Mouse (Mus musculus) layer of hippocampus, postnatal 14 days (tissue): ENCODE results near the gene Rint1. TPM values are rescaled to one million over a fixed set of nuclear protein-coding genes. Genes with fewer than 3 reads are reported as not detected.
"Not testable (repeated sequence)": the region's sequence is repeated elsewhere in the genome, so short reads cannot be mapped to it uniquely, and the experiment has no call there.

Experiments
- DNase-seq, 2 experiments: peaks; one replicate each; pipeline ENCODE4 v3.0.0; 2021 to 2022; ENCODE audit warnings: low spot score in 2 of 2, mixed read lengths in 1 of 2
- total RNA-seq, 2 experiments: library from RNA; stranded (reverse); gene quantifications; 2 replicates each; pipeline ENCODE4 v1.2.3; 2021

The Rint1 gene
- total RNA-seq, 2 experiments from 2014 or later = 20.7 to 22.8 TPM

- DNase-seq = no peak
These were observed 36.7 kb downstream of the Rint1 start for GRCm38 (mm10) chr5:23824171-23824733.

DNA sequence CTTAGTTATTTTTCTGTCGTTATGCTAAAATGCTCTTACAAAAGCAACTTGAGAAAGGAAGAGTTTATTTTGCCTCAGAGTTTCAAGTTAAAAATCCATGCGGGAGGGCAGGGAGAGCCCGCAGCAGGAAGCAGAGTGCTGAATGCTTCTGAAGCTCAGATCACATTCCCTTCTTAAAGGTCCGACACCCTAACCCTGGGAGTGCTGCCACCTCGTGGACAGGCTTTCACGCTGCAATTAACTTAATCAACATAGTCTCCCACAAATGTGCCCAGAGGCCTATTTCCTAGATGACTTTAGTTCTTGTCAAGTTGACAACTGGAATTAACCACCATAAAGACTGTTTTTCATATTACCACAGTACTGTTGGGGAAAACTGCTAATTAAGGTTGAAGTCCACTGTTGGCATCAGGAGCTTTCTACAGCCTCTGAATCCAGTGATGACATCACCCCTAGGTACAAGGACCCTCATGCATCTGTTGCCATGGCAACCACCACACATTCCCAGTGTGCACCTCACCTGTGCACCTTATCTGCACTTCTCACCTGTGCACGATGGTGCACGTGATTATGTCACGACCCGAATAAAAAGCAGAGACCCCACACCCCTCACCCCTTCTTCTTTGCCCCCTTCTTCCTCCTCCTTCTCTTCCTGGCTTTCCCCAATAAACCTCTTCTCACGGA is 39.0 kb downstream of the Rint1 start:
- DNase-seq = peak; percentile 21 to 38

DNA sequence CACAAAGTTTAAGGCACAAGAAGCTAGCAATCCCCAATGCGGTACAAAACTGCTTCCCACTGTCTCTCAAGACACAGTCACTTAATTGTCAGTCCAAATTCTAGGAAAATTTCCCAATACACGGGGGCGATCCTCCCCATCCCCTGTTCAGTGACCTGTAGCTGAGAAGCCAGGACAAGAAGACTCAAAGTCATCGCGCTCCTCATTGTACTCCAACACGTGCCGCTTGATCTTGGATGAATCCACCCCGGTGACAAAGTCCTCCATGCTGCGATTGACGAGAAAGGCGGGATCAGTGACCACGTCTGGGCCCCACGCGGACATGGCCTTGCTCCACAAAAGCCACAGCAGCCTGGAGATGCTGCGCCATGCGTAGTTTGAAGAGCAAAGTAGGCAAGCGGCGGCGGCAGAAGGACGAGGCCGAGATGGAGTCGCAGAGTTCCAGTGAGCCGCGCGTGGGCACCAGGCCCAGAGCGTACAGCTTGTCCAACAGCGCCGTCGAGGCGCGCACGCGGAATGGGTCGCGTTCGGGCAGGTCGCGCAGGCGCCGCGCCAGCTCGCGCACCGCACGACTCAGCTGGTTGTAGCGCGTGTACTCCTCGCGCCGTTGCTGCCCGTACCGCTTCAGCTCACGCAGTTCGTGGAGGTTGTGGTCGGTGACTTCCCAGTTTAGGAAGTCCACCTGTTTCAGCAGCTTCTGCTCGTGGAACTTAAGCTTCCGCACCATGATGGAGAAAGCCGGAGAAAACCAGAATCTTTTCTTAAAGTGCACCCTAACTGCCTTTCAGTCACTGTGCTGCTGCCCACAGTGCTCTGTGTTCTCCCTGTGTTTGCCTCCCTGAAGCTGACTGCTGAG is 43.6 kb downstream of the Rint1 start:
- DNase-seq = peak in 1 of 2 experiments; percentile 16

- DNase-seq = not testable (repeated sequence)
These were observed 48.2 kb downstream of the Rint1 start for GRCm38 (mm10) chr5:23835691-23836090.

DNA sequence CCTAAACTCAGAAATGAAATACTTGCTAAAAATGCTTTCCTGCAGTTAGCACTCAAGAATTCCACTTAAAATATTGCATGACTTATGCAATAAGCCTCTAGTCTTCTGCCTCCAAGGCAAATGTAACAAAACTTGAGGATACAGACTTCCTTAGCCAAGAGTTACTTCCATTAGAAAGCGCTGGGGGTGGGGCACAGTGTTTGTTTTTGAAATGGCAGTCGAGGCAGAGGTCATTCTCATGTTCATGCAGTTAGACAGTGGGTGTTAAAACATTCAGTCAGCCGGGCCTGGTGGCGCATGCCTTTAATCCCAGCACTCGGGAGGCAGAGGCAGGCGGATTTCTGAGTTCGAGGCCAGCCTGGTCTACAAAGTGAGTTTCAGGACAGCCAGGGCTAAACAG is 50.6 kb downstream of the Rint1 start:
- DNase-seq = no peak

GRCm38 (mm10) chr5:23843674-23844530 is 56.4 kb downstream of the Rint1 start, which contains the start of gene Tomm7:
TSS of gene Tomm7 (minus strand) at chr5:23844161.
- DNase-seq = peak; percentile 94 to 98

DNA sequence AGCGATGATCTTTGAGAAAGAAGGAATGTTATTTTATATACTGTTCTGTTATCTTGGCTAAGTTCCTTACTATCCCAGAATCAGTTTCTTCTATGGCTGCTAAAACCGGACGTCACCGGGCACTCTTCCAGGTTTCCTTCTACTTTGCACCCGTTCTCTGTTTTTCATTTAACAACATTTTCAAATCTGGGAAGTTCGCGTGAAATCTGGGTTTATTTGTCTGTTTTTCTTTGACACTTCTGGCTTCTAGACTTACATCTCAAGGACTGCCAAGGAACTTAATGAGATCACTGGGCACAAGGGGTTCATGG is 57.0 kb downstream of the Rint1 start:
- peak in 1 of 2 experiments; percentile 57 for DNase-seq

GRCm38 (mm10) chr5:23845141-23845540 is 57.6 kb downstream of the Rint1 start:
- DNase-seq = no peak

GRCm38 (mm10) chr5:23850345-23851159 is 63.0 kb downstream of the Rint1 start:
- peak; percentile 83 to 92 for DNase-seq

GRCm38 (mm10) chr5:23851160-23851555 is 63.6 kb downstream of the Rint1 start:
- peak in 1 of 2 experiments; percentile 26 for DNase-seq

DNA sequence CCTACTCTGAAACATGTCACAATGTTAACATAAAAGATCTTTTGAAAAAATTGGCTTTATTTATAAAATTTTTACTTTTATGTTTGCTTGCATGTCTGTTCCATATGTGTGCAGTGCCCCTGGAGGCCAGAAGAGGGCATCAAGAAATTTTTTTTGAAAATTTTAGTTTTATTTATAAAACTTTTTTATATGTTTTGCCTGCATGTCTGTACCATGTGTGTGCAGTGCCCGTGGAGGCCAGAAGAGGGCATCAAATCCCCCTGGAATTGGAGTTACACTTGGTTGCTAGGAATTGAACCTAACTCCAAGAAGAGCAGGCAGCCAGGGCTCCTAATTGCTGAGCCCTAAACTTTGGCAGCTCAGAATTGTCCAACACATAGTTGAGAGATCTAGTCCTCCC is 65.4 kb downstream of the Rint1 start:
- not testable (repeated sequence) for DNase-seq

DNA sequence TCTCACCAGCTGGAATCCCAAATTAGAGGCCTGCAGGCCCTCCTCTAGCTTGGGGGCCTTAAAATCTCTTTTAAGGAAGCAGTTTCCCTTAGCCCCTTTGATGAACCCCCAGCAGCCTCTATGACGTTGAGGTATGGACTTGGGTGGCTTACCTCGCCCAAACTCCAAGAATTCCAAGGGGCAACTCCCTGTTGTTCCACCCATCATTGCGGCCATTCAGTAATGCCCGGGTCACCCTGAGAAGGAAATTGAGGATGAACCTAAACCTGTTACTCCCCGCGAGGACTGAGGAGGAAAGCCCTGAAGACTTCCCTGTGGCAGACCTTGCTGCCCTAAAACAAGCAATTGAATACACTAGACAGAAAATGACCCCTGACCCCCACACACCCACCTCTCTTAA is 68.0 kb downstream of the Rint1 start:
- no peak for DNase-seq

GRCm38 (mm10) chr5:23856164-23856563 is 68.7 kb downstream of the Rint1 start:
- no peak for DNase-seq

GRCm38 (mm10) chr5:23857189-23857588 is 69.7 kb downstream of the Rint1 start:
- no peak for DNase-seq

- no peak for DNase-seq
These were observed 70.5 kb downstream of the Rint1 start for GRCm38 (mm10) chr5:23858001-23858400.

DNA sequence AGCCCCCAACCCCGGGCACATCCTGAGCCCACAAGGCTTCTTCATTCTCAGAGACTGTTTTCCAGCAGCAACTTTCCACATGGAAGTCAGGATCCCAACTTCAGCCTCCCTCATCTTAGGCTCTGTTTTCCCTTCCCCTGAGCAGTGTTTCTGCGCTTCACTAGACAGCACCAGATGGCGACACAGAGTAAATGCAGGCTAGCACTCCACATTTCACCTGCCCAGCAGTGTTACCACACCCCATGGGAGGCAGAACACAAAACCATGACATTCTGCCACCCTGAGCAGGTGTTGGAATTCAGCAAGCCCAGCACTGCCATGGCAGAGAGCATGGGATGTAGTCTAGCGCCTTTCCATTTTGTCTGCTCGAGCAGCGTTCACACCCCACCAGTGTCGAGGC is 71.1 kb downstream of the Rint1 start:
- DNase-seq = no peak

- DNase-seq = no peak
These were observed 71.7 kb downstream of the Rint1 start for GRCm38 (mm10) chr5:23859087-23859718.

DNA sequence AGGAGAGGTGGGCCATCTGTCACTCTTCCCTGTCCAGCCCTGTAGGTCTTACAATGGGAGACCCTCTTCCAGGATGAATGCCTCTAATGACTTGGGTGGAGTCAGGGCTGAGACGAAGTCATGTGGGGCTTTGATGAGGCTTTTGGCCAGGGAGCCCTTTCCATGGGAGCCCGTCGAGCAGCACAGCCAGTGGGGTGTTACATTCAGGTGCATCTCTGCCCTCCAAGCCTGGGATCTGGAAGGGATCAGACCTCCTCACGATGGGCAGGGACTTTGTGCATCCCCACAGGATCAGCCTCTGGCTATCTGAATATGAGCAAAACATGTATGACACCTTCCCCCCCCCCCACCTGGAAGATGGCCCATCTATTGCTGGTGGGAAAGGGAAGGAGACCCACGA is 72.4 kb downstream of the Rint1 start:
- no peak for DNase-seq

DNA sequence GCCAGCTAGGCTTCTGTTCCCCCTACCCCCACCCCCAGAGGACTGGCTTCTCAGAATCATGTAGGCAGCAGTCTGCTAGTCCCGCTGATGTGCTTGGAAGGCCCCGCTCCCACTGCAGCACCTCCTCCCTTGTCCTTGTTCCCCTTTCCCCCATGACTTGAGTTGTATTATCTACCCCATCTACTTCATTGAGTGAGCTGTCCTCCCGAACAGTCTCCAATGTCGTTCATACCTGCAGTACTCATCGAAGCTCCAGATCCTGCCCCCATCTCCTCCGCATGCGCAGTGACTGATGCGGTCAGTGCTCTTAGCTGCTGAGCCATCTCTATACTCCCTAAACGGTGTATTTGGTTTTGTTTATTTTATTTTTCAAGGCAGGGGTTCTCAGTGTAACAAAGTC is 74.2 kb downstream of the Rint1 start:
- DNase-seq = no peak

DNA sequence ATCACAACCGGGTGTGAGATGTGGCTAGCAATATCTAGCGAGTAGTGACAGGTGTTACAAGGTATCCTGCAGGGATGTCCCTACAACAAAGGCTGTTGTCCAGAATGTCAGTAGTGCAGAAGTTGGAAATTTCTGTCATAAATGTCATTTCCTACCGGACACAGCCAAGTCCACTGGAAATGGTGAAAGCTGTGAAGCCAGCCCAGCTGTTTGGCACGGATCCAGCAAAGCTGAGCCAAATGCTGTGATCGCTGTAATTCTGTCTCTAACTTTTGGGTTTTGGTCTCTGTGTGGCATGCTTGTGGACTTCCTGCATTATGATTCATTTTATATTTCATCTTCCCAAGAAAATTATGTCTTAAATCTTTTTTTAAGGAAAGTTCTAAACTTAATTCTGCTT is 74.8 kb downstream of the Rint1 start:
- no peak for DNase-seq
